Mouse (Mus musculus) forebrain, postnatal 0 days (tissue): Measurements from ENCODE around the gene Pced1b. TPM values are rescaled to one million over a fixed set of nuclear protein-coding genes. Genes with fewer than 3 reads are reported as not detected.
"Not testable (repeated sequence)": the region's sequence is repeated elsewhere in the genome, so short reads cannot be mapped to it uniquely, and the experiment has no call there.

Source experiments
- ATAC-seq: fragments of 200-750 bp; cut with Nextera tagmentation; 2 replicates; pipeline ENCODE4 v1.8.0; 2017; ENCODE audit warnings: mild to moderate bottlenecking, moderate library complexity
- DNase-seq: peaks from one replicate; pipeline ENCODE4 v3.0.0-alpha.2; 2015
- H3K27ac ChIP-seq: fragments of 300-500 bp; sonication (generic); 2 replicates; pipeline ENCODE4 v1.5.1; 2014; ENCODE audit warnings: low read depth, mild to moderate bottlenecking, antibody characterized with exemption, low read length, moderate library complexity, mixed read lengths
- H3K27me3 ChIP-seq: fragments of 300-500 bp; sonication (generic); 2 replicates; pipeline ENCODE4 v1.6.1; 2014; ENCODE audit warnings: mild to moderate bottlenecking, low read length, mixed read lengths; ENCODE audit not compliant: insufficient read depth
- H3K36me3 ChIP-seq: fragments of 300-500 bp; sonication (generic); 2 replicates; pipeline ENCODE4 v1.6.1; 2014; ENCODE audit warnings: mild to moderate bottlenecking, moderate library complexity; ENCODE audit not compliant: insufficient read depth
- H3K4me1 ChIP-seq: fragments of 300-500 bp; sonication (generic); 2 replicates; pipeline ENCODE4 v1.6.1; 2014; ENCODE audit warnings: antibody characterized with exemption; ENCODE audit not compliant: insufficient read depth
- H3K4me2 ChIP-seq: fragments of 300-500 bp; sonication (generic); 2 replicates; pipeline ENCODE4 v1.6.1; 2014; ENCODE audit warnings: low read depth, mild to moderate bottlenecking, moderate library complexity
- H3K4me3 ChIP-seq: fragments of 300-500 bp; sonication (generic); 2 replicates; pipeline ENCODE4 v1.5.1; 2014; ENCODE audit warnings: low read depth, low read length, mixed read lengths
- H3K9ac ChIP-seq: fragments of 300-500 bp; sonication (generic); 2 replicates; pipeline ENCODE4 v1.6.1; 2014; ENCODE audit warnings: mild to moderate bottlenecking
- H3K9me3 ChIP-seq: fragments of 300-500 bp; sonication (generic); 2 replicates; pipeline ENCODE4 v1.6.1; 2016; ENCODE audit warnings: low read length
- CTCF ChIP-seq: sonication (generic); IDR thresholded peaks from 2 replicates; pipeline ENCODE4 v1.5.1; 2016; ENCODE audit warnings: antibody characterized with exemption, control low read depth, low read depth
- WGBS: fragments of 180-500 bp; shearing (Covaris S2); extraction: QIAGEN DNeasy Blood & Tissue Kit; methylation state at CpG from one replicate; pipeline ENCODE4 v1.1.7; 2014; 5-methylcytosine and 5-hydroxymethylcytosine counted together
- polyA plus RNA-seq: library from polyadenylated mRNA; unstranded; fragments of >200 nt; fragmentation: Nextera tagmentation; extraction: Ambion mirVana; gene quantifications from 2 replicates; pipeline ENCODE4 v1.2.1, GENCODE M21; 2015
- total RNA-seq: library from RNA; depleted of rRNA; stranded (reverse); fragments of >200 nt; gene quantifications from 2 replicates; pipeline ENCODE4 v1.2.3, GENCODE M21; 2014; rRNA removed

Pced1b gene
- total RNA-seq (4.8 and 6.9 TPM in 2 replicates), polyA plus RNA-seq (4.4 and 5.4 TPM in 2 replicates)

DNA sequence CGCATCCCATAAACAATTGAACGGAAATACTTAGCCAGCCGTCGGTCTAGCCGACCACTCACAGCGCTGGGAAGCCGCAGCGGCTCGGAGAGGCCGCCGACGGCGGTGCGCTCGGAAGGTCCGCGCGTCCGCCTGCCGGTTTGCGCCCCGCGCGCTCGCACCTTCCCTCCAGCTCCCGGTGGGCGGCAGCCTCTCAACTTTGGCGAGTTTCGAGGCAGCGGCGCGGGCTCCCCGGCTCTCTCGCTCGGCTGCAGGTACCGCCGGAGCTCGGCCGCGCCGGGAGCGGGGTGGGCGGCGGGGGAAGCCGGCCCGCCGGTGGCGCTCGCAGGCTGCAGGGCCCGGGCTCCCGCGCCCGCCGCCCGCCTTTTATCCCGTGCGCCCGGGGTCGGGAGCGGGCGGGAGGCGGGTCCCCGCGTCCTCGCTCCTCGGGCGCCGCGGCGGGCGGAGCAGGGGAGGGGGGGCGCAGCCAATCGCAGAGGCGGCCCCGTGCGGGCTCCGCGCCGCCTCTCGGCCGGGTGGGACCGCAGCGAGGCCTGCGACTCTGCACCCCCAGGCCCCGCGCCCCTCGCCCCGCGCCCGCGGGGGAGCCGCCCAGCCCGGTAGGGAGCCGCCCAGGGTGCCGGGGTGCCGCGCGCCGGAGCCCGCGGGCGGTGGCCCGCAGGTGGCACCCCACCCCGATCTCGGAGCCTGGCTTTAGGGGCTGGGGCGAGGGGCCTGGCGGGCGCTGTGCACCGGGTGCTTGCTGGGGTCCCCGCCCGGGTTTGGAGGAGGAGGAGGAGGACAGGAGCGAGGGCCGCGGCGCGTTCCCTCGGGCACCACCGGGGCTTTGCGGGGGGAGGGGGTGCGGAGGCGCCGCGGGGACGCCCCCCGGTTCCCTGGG lies at the start of gene Pced1b, which contains the start of gene Amigo2:
Gene Pced1b, plus strand, starts transcription at position 197 of the 880 bp plus-strand sequence.
Gene Amigo2, minus strand, starts transcription at position 377 of the 880 bp plus-strand sequence.
- WGBS: under 1% methylated on average over 122 of the region's 125 CpGs
- H3K9ac ChIP-seq: peak within 1 kb of the TSS; percentile 84
- H3K4me3 ChIP-seq: peak within 1 kb of the TSS; percentile 84
- no peak for TF ChIP-seq CTCF
- DNase-seq (peak; percentile 70), ATAC-seq (peak; percentile 92)
- no peaks in the 10 kb centered on the region for H3K36me3 ChIP-seq
- H3K27me3 ChIP-seq: peaks cover 6% of the 10 kb centered on the region; the same call in 1 of the 2 replicates
- H3K4me1 ChIP-seq: peaks cover 3% of the 10 kb centered on the region; the same call in 1 of the 2 replicates
- H3K4me2 ChIP-seq: peak within 1 kb of the TSS; percentile 75
- H3K27ac ChIP-seq: peak within 1 kb of the TSS; percentile 82
- no peaks in the 10 kb centered on the region for H3K9me3 ChIP-seq

DNA sequence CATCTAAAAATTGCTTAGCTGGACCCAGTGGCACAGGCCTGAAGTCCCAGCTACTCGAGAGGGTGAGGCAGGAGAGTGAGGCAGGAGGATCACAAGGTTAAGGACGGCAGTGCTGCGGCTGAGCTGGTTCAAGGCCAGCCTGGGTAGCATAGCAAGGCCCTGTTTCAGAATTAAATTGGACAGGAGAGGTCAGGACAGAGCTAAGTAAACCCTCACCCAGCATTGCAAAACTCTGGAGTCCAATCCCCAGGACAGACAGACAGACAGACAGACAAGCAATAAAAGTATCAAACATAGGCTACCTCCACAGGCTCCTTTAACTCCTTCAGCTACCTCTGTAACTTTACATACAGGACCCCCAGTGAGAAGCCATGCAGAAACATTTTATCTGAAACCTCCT lies 42.0 kb upstream of the Pced1b start:
- ATAC-seq (no peak), DNase-seq (no peak)
- Histone ChIP-seq H3K4me3 (no peak overlapping the region), H3K4me2 (no peak overlapping the region), H3K36me3 (no peaks in the 10 kb centered on the region), H3K27me3 (no peaks in the 10 kb centered on the region), H3K9ac (no peak overlapping the region), H3K27ac (no peak overlapping the region), H3K4me1 (no peaks in the 10 kb centered on the region), H3K9me3 (no peaks in the 10 kb centered on the region)
- no peak for TF ChIP-seq CTCF
- WGBS: 92% methylated on average over 3 of the region's 3 CpGs

DNA sequence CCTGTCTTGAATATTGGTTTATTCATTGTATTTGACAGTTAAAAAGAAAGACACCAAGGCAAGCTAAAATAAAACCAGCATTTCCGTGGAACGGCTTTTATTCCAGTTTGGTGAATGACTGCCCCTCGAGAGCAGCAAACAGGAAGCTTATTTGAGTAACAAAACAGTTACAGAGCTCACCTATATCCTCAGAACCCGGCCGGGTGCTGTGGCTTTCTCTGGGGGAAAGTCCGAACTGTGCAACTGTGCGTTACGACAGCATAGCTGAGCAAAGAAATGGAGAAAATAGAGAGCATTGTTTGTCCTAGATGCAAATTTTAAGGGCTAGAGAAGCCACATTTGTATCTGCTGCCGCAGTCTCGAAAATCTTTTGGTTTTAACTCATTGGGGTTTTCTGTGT lies 41.1 kb upstream of the Pced1b start:
- no peak for ATAC-seq
- no peak overlapping the region for H3K27ac ChIP-seq
- WGBS: 79% methylated on average over 10 of the region's 10 CpGs
- no peak overlapping the region for H3K9ac ChIP-seq
- no peaks in the 10 kb centered on the region for H3K9me3 ChIP-seq
- H3K4me2 ChIP-seq: no peak overlapping the region
- TF ChIP-seq CTCF: no peak
- H3K27me3 ChIP-seq: no peaks in the 10 kb centered on the region
- no peak overlapping the region for H3K4me3 ChIP-seq
- H3K4me1 ChIP-seq: no peaks in the 10 kb centered on the region
- DNase-seq: no peak
- H3K36me3 ChIP-seq: no peaks in the 10 kb centered on the region

DNA sequence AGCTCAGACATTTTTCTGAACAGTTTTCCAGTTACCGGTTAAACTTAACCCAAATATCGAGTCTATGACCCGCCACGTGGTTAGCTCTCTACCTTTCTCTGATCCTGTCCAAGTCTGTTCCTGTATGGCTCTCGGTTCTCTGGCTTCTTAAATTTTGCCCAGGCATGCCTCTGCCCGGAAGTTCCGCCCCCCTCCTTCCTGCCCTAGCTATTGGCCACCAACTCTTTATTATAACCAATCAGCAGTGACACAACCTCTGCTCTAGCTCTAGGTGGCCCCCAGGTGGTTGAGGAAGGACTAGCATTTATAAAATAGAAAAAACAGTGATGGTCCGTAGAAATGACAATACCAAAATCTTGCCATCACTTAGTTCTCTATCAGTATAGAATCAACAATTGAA lies 40.4 kb upstream of the Pced1b start:
- H3K4me1 ChIP-seq: no peaks in the 10 kb centered on the region
- H3K4me3 ChIP-seq: no peak overlapping the region
- H3K36me3 ChIP-seq: no peaks in the 10 kb centered on the region
- DNase-seq: no peak
- H3K27me3 ChIP-seq: no peaks in the 10 kb centered on the region
- no peaks in the 10 kb centered on the region for H3K9me3 ChIP-seq
- no peak for TF ChIP-seq CTCF
- ATAC-seq: no peak
- H3K4me2 ChIP-seq: no peak overlapping the region
- no peak overlapping the region for H3K9ac ChIP-seq
- no peak overlapping the region for H3K27ac ChIP-seq
- 96% methylated on average over 8 of the region's 8 CpGs for WGBS

- H3K4me3 ChIP-seq, ATAC-seq: not testable (repeated sequence)
Measured at GRCm38 (mm10) chr15:97209754-97210153, 37.2 kb upstream of the Pced1b start.

GRCm38 (mm10) chr15:97212501-97213477 lies 34.1 kb upstream of the Pced1b start:
- no peak overlapping the region for H3K9ac ChIP-seq
- H3K4me1 ChIP-seq: no peaks in the 10 kb centered on the region
- ATAC-seq: no peak
- WGBS: 81% methylated on average over 17 of the region's 17 CpGs
- no peak for DNase-seq
- no peaks in the 10 kb centered on the region for H3K36me3 ChIP-seq
- H3K27ac ChIP-seq: no peak overlapping the region
- H3K9me3 ChIP-seq: no peaks in the 10 kb centered on the region
- no peaks in the 10 kb centered on the region for H3K27me3 ChIP-seq
- H3K4me2 ChIP-seq: no peak overlapping the region
- TF ChIP-seq CTCF: no peak
- H3K4me3 ChIP-seq: no peak overlapping the region

More at GRCm38 (mm10) chr15:97209754-97210153, 37.2 kb upstream of the Pced1b start:
- not testable (repeated sequence) for H3K27ac ChIP-seq, H3K36me3 ChIP-seq, H3K9ac ChIP-seq, H3K4me2 ChIP-seq, DNase-seq, H3K4me1 ChIP-seq, H3K27me3 ChIP-seq, H3K9me3 ChIP-seq
- WGBS: 85% methylated on average over 3 of the region's 3 CpGs
